Mouse (Mus musculus) forebrain, embryonic 16.5 days (tissue): ENCODE data around the gene Aco2. TPM values are rescaled to one million over a fixed set of nuclear protein-coding genes. Genes with fewer than 3 reads are reported as not detected.

Experiments used
- ATAC-seq: fragments of 200-750 bp; cut with Nextera tagmentation; 2 replicates; pipeline ENCODE4 v1.8.0; 2017; ENCODE audit warnings: mild to moderate bottlenecking, moderate library complexity
- H3K27ac ChIP-seq: fragments of 300-500 bp; sonication (generic); 2 replicates; pipeline ENCODE4 v1.5.1; 2014; ENCODE audit warnings: low read length, control low read depth
- H3K27me3 ChIP-seq: fragments of 300-500 bp; sonication (generic); replicated peaks from 2 replicates; pipeline ENCODE4 v1.6.1; 2014; ENCODE audit warnings: low read length; ENCODE audit not compliant: control insufficient read depth, insufficient read depth
- H3K36me3 ChIP-seq: fragments of 300-500 bp; sonication (generic); 2 replicates; pipeline ENCODE4 v1.6.1; 2014; ENCODE audit not compliant: control insufficient read depth, insufficient read depth
- H3K4me1 ChIP-seq: fragments of 300-500 bp; sonication (generic); replicated peaks from 2 replicates; pipeline ENCODE4 v1.6.1; 2014; ENCODE audit warnings: low read length; ENCODE audit not compliant: control insufficient read depth, insufficient read depth
- H3K4me2 ChIP-seq: fragments of 300-500 bp; sonication (generic); 2 replicates; pipeline ENCODE4 v1.6.1; 2014; ENCODE audit warnings: mild to moderate bottlenecking, low read length, control low read depth
- H3K4me3 ChIP-seq: fragments of 300-500 bp; sonication (generic); replicated peaks from 2 replicates; pipeline ENCODE4 v1.5.1; 2014; ENCODE audit warnings: mild to moderate bottlenecking, low read length, control low read depth
- H3K9ac ChIP-seq: fragments of 300-500 bp; sonication (generic); replicated peaks from 2 replicates; pipeline ENCODE4 v1.6.1; 2014; ENCODE audit warnings: low read depth, low read length, control low read depth
- H3K9me3 ChIP-seq: fragments of 300-500 bp; sonication (generic); 2 replicates; pipeline ENCODE4 v1.6.1; 2016; ENCODE audit warnings: low read length; ENCODE audit not compliant: control insufficient read depth
- WGBS: fragments of 180-500 bp; shearing (Covaris S2); extraction: QIAGEN DNeasy Blood & Tissue Kit; methylation state at CpG from one replicate; pipeline ENCODE4 v1.1.7; 2014; 5-methylcytosine and 5-hydroxymethylcytosine counted together
- polyA plus RNA-seq: library from polyadenylated mRNA; unstranded; fragments of >200 nt; fragmentation: Nextera tagmentation; extraction: Ambion mirVana; gene quantifications from 2 replicates; pipeline ENCODE4 v1.2.1, GENCODE M21; 2015

Aco2 gene
- polyA plus RNA-seq, 1 experiment from 2014 or later: 260 TPM

GRCm38 (mm10) chr15:81845033-81845625 lies 27.0 kb upstream of the Aco2 start:
- Histone ChIP-seq H3K36me3 (0 out of 2 replicates have a peak, but pooled peaks cover 2% of the 10 kb centered on the region), H3K27ac (no peak overlapping the region), H3K4me2 (no peak overlapping the region), H3K4me3 (no peak overlapping the region), H3K4me1 (peaks cover 3% of the 10 kb centered on the region; the same call in 1 of the 2 replicates), H3K27me3 (no peaks in the 10 kb centered on the region), H3K9me3 (no peaks in the 10 kb centered on the region), H3K9ac (no peak overlapping the region)
- no peak for ATAC-seq
- 61% methylated on average over 5 of the region's 5 CpGs for WGBS

- no peaks in the 10 kb centered on the region for H3K9me3 ChIP-seq
- H3K36me3 ChIP-seq: peaks cover 5% of the 10 kb centered on the region; the same call in 1 of the 2 replicates
- 50% methylated on average over 4 of the region's 4 CpGs for WGBS
- H3K27me3 ChIP-seq: no peaks in the 10 kb centered on the region
- H3K27ac ChIP-seq: no peak overlapping the region
- H3K9ac ChIP-seq: no peak overlapping the region
- H3K4me1 ChIP-seq: peaks cover 3% of the 10 kb centered on the region; the same call in 1 of the 2 replicates
- ATAC-seq: no peak
- H3K4me2 ChIP-seq: no peak overlapping the region
- no peak overlapping the region for H3K4me3 ChIP-seq
These were observed 26.4 kb upstream of the Aco2 start for GRCm38 (mm10) chr15:81845724-81846123.

- no peak overlapping the region for H3K4me3 ChIP-seq
- H3K27ac ChIP-seq: no peak overlapping the region
- ATAC-seq: no peak
- no peak overlapping the region for H3K4me2 ChIP-seq
- H3K36me3 ChIP-seq: peaks cover 15% of the 10 kb centered on the region
- H3K27me3 ChIP-seq: no peaks in the 10 kb centered on the region
- no peak overlapping the region for H3K9ac ChIP-seq
- no peaks in the 10 kb centered on the region for H3K9me3 ChIP-seq
- WGBS: 87% methylated on average over 9 of the region's 9 CpGs
- peaks cover 3% of the 10 kb centered on the region; the same call in 1 of the 2 replicates for H3K4me1 ChIP-seq
These were observed 25.4 kb upstream of the Aco2 start for GRCm38 (mm10) chr15:81846755-81847154.

- Histone ChIP-seq H3K27ac (no peak overlapping the region), H3K27me3 (no peaks in the 10 kb centered on the region), H3K4me2 (no peak overlapping the region), H3K9ac (no peak overlapping the region), H3K36me3 (peaks cover 18% of the 10 kb centered on the region), H3K4me3 (no peak overlapping the region), H3K9me3 (no peaks in the 10 kb centered on the region), H3K4me1 (peaks cover 3% of the 10 kb centered on the region; the same call in 1 of the 2 replicates)
- 93% methylated on average over 4 of the region's 4 CpGs for WGBS
- no peak for ATAC-seq
These were observed 24.9 kb upstream of the Aco2 start for GRCm38 (mm10) chr15:81847161-81847560.

GRCm38 (mm10) chr15:81847861-81848260 lies 24.2 kb upstream of the Aco2 start:
- no peak overlapping the region for H3K4me2 ChIP-seq
- H3K4me3 ChIP-seq: no peak overlapping the region
- H3K36me3 ChIP-seq: peaks cover 18% of the 10 kb centered on the region
- 79% methylated on average over 5 of the region's 5 CpGs for WGBS
- H3K27ac ChIP-seq: no peak overlapping the region
- peaks cover 3% of the 10 kb centered on the region; the same call in 1 of the 2 replicates for H3K4me1 ChIP-seq
- H3K9me3 ChIP-seq: no peaks in the 10 kb centered on the region
- no peaks in the 10 kb centered on the region for H3K27me3 ChIP-seq
- ATAC-seq: no peak
- H3K9ac ChIP-seq: no peak overlapping the region

GRCm38 (mm10) chr15:81848301-81848700 lies 23.8 kb upstream of the Aco2 start:
- WGBS: 31% methylated on average over 7 of the region's 7 CpGs
- no peak overlapping the region for H3K4me2 ChIP-seq
- no peak overlapping the region for H3K9ac ChIP-seq
- H3K27me3 ChIP-seq: no peaks in the 10 kb centered on the region
- no peak for ATAC-seq
- H3K9me3 ChIP-seq: no peaks in the 10 kb centered on the region
- peaks cover 3% of the 10 kb centered on the region; the same call in 1 of the 2 replicates for H3K4me1 ChIP-seq
- peaks cover 18% of the 10 kb centered on the region for H3K36me3 ChIP-seq
- no peak overlapping the region for H3K4me3 ChIP-seq
- H3K27ac ChIP-seq: no peak overlapping the region

GRCm38 (mm10) chr15:81849104-81849503 lies 23.0 kb upstream of the Aco2 start:
- no peak for ATAC-seq
- Histone ChIP-seq H3K4me3 (no peak overlapping the region), H3K4me2 (no peak overlapping the region), H3K27ac (no peak overlapping the region), H3K9me3 (no peaks in the 10 kb centered on the region), H3K36me3 (peaks cover 18% of the 10 kb centered on the region), H3K27me3 (no peaks in the 10 kb centered on the region), H3K4me1 (peaks cover 3% of the 10 kb centered on the region; the same call in 1 of the 2 replicates), H3K9ac (no peak overlapping the region)
- 75% methylated on average over 9 of the region's 9 CpGs for WGBS

- no peaks in the 10 kb centered on the region for H3K9me3 ChIP-seq
- peaks cover 18% of the 10 kb centered on the region for H3K36me3 ChIP-seq
- H3K9ac ChIP-seq: no peak overlapping the region
- 85% methylated on average over 14 of the region's 14 CpGs for WGBS
- H3K4me2 ChIP-seq: no peak overlapping the region
- H3K4me3 ChIP-seq: no peak overlapping the region
- no peaks in the 10 kb centered on the region for H3K27me3 ChIP-seq
- peaks cover 9% of the 10 kb centered on the region for H3K4me1 ChIP-seq
- H3K27ac ChIP-seq: no peak overlapping the region
- ATAC-seq: no peak
These were observed 21.4 kb upstream of the Aco2 start for GRCm38 (mm10) chr15:81850718-81851117.

- Histone ChIP-seq H3K4me3 (no peak overlapping the region), H3K36me3 (peaks cover 18% of the 10 kb centered on the region), H3K4me2 (no peak overlapping the region), H3K9me3 (no peaks in the 10 kb centered on the region), H3K27me3 (no peaks in the 10 kb centered on the region), H3K4me1 (peaks cover 13% of the 10 kb centered on the region), H3K27ac (no peak overlapping the region), H3K9ac (no peak overlapping the region)
- 94% methylated on average over 15 of the region's 15 CpGs for WGBS
- no peak for ATAC-seq
These were observed 20.7 kb upstream of the Aco2 start for GRCm38 (mm10) chr15:81851375-81851774.
